Mouse (Mus musculus) NIH3T3 (cell line): Measurements from ENCODE around the gene Tmem129.

ENCODE experiments used
- DNase-seq: peaks from one replicate; pipeline ENCODE4 v3.0.0-alpha.2; 2012; ENCODE audit warnings: low read depth

Tmem129 gene

GRCm38 (mm10) chr5:33637606-33638350 is 20.4 kb downstream of the Tmem129 start:
- no peak for DNase-seq

- no peak for DNase-seq
Measured at GRCm38 (mm10) chr5:33635361-33635760, 22.9 kb downstream of the Tmem129 start.

- no peak for DNase-seq
Measured at GRCm38 (mm10) chr5:33632526-33632925, 25.7 kb downstream of the Tmem129 start.

- peak; percentile 42 for DNase-seq
Measured at GRCm38 (mm10) chr5:33630615-33631014, 27.6 kb downstream of the Tmem129 start.

- peak; percentile 65 for DNase-seq
Measured at GRCm38 (mm10) chr5:33630061-33630460, 28.2 kb downstream of the Tmem129 start.

GRCm38 (mm10) chr5:33629301-33629987 is 28.8 kb downstream of the Tmem129 start, which contains the start of the genes Fam53a and Gm9903:
TSS of gene Fam53a (minus strand) at chr5:33629635.
TSS of gene Gm9903 (plus strand) at chr5:33629925.
- peak; percentile 99 for DNase-seq

GRCm38 (mm10) chr5:33628820-33629300 is 29.4 kb downstream of the Tmem129 start:
- DNase-seq, result peak; percentile 73

- peak; percentile 75 for DNase-seq
Measured at GRCm38 (mm10) chr5:33627968-33628367, 30.2 kb downstream of the Tmem129 start.

- no peak for DNase-seq
Measured at GRCm38 (mm10) chr5:33623766-33624165, 34.5 kb downstream of the Tmem129 start.

GRCm38 (mm10) chr5:33622671-33623070 is 35.5 kb downstream of the Tmem129 start:
- peak; percentile 63 for DNase-seq

GRCm38 (mm10) chr5:33614391-33614790 is 43.8 kb downstream of the Tmem129 start:
- DNase-seq, result peak; percentile 89

- no peak for DNase-seq
Measured at GRCm38 (mm10) chr5:33611795-33612194, 46.4 kb downstream of the Tmem129 start.

GRCm38 (mm10) chr5:33609226-33609625 is 49.0 kb downstream of the Tmem129 start:
- no peak for DNase-seq

- DNase-seq, result no peak
Measured at GRCm38 (mm10) chr5:33607434-33607833, 50.8 kb downstream of the Tmem129 start.

GRCm38 (mm10) chr5:33606631-33607030 is 51.6 kb downstream of the Tmem129 start:
- no peak for DNase-seq

GRCm38 (mm10) chr5:33605314-33605713 is 52.9 kb downstream of the Tmem129 start:
- DNase-seq, result no peak
